Mouse (Mus musculus): ENCODE results near the gene 2810408A11Rik. TPM values are rescaled to one million over a fixed set of nuclear protein-coding genes. Genes with fewer than 3 reads are reported as not detected.

2810408A11Rik gene
- polyA plus RNA-seq, 1 experiment from 2014 or later: 16.4 TPM

DNA sequence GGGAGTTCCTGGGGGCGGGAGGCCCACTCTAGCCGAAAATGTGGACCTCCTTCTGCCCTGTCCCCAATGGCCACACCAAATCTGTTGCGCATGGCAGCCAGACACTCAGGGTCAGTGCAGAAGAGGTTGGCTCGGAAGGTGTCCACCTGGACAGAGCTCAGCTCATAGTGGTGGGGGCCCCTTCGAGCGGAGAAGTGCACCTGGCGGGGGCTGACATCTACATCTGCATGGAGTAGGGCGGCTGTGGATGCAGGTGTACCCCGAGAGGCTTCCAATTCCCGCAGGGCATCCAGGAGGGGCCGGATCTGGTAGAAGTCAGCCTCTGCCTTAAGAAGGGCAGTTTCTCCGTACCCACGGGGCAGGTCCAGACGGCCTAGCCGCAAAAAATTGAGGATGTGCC is 21.1 kb downstream of the 2810408A11Rik start:
- no peak overlapping the region for H3K4me2 ChIP-seq (ENCODE audit: low read length)
- no peaks in the 10 kb centered on the region for H3K36me3 ChIP-seq (ENCODE audit: control insufficient read depth, insufficient read depth)
- H3K27me3 ChIP-seq (replicated peaks; ENCODE audit: control insufficient read depth, insufficient read depth, low read length): peaks cover 5% of the 10 kb centered on the region; the same call in 1 of the 2 replicates
- no peak overlapping the region for H3K4me3 ChIP-seq (replicated peaks; ENCODE audit: low read length)
- WGBS: 51% methylated on average over 15 of the region's 15 CpGs
- H3K9me3 ChIP-seq (ENCODE audit: control insufficient read depth, low read length): no peaks in the 10 kb centered on the region
- no peak overlapping the region for H3K27ac ChIP-seq (ENCODE audit: low read length)
- peaks cover 16% of the 10 kb centered on the region for H3K4me1 ChIP-seq (replicated peaks; ENCODE audit: control insufficient read depth, insufficient read depth, low read length)
- ATAC-seq: no peak
- H3K9ac ChIP-seq (replicated peaks; ENCODE audit: low read depth, low read length): 0 out of 2 replicates have a peak overlapping the region, but pooled peaks have one; percentile 8

DNA sequence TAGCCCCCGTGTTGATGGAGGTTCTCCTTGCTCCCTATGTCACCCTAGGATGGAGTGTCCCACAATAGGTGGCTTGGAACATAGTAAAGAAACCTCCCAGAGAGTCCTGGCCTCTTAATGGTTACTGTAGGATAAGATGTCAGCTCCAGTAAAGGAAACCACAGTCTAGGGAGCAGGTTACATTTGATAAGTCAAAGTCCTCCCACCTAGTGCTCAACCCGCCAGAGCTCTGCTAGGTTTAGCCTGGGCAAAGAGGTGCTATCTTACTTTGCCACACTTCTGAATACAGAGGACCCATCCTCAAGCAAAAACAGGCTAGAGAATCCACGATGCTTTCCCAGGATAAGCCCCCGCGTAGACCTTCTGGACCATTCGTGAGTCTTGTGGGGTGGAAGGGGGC is 21.8 kb downstream of the 2810408A11Rik start:
- Histone ChIP-seq H3K36me3 (ENCODE audit: control insufficient read depth, insufficient read depth) (no peaks in the 10 kb centered on the region), H3K4me3 (replicated peaks; ENCODE audit: low read length) (no peak overlapping the region), H3K4me2 (ENCODE audit: low read length) (no peak overlapping the region), H3K4me1 (replicated peaks; ENCODE audit: control insufficient read depth, insufficient read depth, low read length) (peaks cover 16% of the 10 kb centered on the region), H3K27ac (ENCODE audit: low read length) (no peak overlapping the region), H3K9ac (replicated peaks; ENCODE audit: low read depth, low read length) (no peak overlapping the region), H3K9me3 (ENCODE audit: control insufficient read depth, low read length) (no peaks in the 10 kb centered on the region), H3K27me3 (replicated peaks; ENCODE audit: control insufficient read depth, insufficient read depth, low read length) (peaks cover 5% of the 10 kb centered on the region; the same call in 1 of the 2 replicates)
- WGBS: 86% methylated on average over 6 of the region's 6 CpGs
- ATAC-seq: no peak

DNA sequence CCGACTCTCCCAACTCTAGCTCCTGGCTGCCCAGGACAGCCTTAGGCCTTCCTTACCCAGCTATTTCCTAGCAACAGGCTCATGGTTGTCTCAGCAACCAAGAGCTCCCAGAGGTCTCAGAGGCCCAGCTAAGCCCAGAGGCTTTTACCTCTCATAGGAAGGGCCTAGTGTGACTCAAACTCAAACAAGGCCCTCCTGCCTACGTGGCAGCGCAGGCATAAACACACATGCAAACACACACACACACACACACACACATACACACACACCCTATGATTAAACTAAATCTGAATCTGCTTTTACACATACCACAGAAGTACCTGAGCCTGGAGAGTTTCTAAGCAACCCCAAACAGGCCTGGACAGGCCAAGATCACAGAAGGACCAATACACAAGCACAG is 22.4 kb downstream of the 2810408A11Rik start:
- no peak overlapping the region for H3K4me2 ChIP-seq (ENCODE audit: low read length)

DNA sequence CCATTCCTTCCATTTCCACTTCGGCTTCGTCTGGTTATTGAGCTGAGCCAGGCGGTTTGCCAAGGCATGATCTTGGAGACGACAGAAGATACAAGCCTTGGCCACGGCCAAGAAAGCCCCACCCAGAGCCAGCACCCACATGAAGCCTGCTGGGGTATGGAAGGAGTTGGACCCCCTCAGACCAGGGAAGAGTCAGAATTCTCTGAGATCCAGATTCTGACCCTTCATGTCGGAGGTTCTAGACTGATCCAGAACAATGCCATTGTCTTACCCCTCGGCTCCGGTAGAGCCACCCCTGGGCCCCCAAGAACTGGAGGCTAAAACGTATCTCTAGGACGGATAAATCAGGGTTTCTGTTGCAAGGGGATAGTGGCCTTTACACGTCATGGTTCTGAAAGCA is 22.9 kb downstream of the 2810408A11Rik start, which contains the start of gene Tmem95:
Gene Tmem95, minus strand, starts transcription at position 141 of the 400 bp plus-strand sequence.
- WGBS: 83% methylated on average over 11 of the region's 11 CpGs
- no peak for ATAC-seq
- H3K4me3 ChIP-seq (replicated peaks; ENCODE audit: low read length): no peak within 1 kb of the TSS
- no peaks in the 10 kb centered on the region for H3K36me3 ChIP-seq (ENCODE audit: control insufficient read depth, insufficient read depth)
- no peak within 1 kb of the TSS for H3K9ac ChIP-seq (replicated peaks; ENCODE audit: low read depth, low read length)
- no peak within 1 kb of the TSS for H3K27ac ChIP-seq (ENCODE audit: low read length)
- peaks cover 16% of the 10 kb centered on the region for H3K4me1 ChIP-seq (replicated peaks; ENCODE audit: control insufficient read depth, insufficient read depth, low read length)
- no peaks in the 10 kb centered on the region for H3K9me3 ChIP-seq (ENCODE audit: control insufficient read depth, low read length)
- peak within 1 kb of the TSS; percentile 24 for H3K4me2 ChIP-seq (ENCODE audit: low read length)
- H3K27me3 ChIP-seq (replicated peaks; ENCODE audit: control insufficient read depth, insufficient read depth, low read length): peaks cover 5% of the 10 kb centered on the region; the same call in 1 of the 2 replicates

More for the DNA sequence above, 22.4 kb downstream of the 2810408A11Rik start:
- Histone ChIP-seq H3K27ac (ENCODE audit: low read length) (no peak overlapping the region), H3K27me3 (replicated peaks; ENCODE audit: control insufficient read depth, insufficient read depth, low read length) (peaks cover 5% of the 10 kb centered on the region; the same call in 1 of the 2 replicates), H3K9me3 (ENCODE audit: control insufficient read depth, low read length) (no peaks in the 10 kb centered on the region), H3K4me3 (replicated peaks; ENCODE audit: low read length) (no peak overlapping the region), H3K36me3 (ENCODE audit: control insufficient read depth, insufficient read depth) (no peaks in the 10 kb centered on the region), H3K4me1 (replicated peaks; ENCODE audit: control insufficient read depth, insufficient read depth, low read length) (peaks cover 16% of the 10 kb centered on the region), H3K9ac (replicated peaks; ENCODE audit: low read depth, low read length) (no peak overlapping the region)
- 83% methylated on average over 3 of the region's 3 CpGs for WGBS
- ATAC-seq: no peak

DNA sequence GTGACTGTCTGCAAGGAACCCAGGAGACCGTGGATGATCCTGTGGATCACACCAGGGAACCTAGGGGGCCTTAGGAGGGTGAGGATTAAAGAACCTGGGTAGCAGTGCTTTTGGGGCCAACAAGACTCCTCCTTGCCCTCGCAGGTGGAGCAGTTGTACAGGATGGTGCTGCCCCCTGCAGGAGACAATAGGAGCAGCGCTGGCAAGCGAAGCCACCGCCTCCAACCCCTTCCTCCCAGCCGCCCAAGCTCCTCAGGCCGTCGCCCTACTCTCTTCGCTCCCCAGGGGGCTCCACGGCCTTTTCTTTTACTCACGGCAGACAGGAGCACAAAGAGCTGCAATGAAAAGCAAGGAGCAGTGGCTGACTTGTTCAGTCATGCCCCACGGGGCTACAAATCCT is 23.9 kb downstream of the 2810408A11Rik start:
- Histone ChIP-seq H3K4me2 (ENCODE audit: low read length) (peak overlapping the region; percentile 24), H3K9ac (replicated peaks; ENCODE audit: low read depth, low read length) (no peak overlapping the region), H3K4me3 (replicated peaks; ENCODE audit: low read length) (no peak overlapping the region), H3K27ac (ENCODE audit: low read length) (no peak overlapping the region), H3K9me3 (ENCODE audit: control insufficient read depth, low read length) (no peaks in the 10 kb centered on the region), H3K4me1 (replicated peaks; ENCODE audit: control insufficient read depth, insufficient read depth, low read length) (peaks cover 16% of the 10 kb centered on the region), H3K27me3 (replicated peaks; ENCODE audit: control insufficient read depth, insufficient read depth, low read length) (peaks cover 3% of the 10 kb centered on the region; the same call in 1 of the 2 replicates), H3K36me3 (ENCODE audit: control insufficient read depth, insufficient read depth) (no peaks in the 10 kb centered on the region)
- WGBS: 3% methylated on average over 12 of the region's 12 CpGs
- peak; percentile 45; the same call in 1 of the 2 replicates for ATAC-seq

DNA sequence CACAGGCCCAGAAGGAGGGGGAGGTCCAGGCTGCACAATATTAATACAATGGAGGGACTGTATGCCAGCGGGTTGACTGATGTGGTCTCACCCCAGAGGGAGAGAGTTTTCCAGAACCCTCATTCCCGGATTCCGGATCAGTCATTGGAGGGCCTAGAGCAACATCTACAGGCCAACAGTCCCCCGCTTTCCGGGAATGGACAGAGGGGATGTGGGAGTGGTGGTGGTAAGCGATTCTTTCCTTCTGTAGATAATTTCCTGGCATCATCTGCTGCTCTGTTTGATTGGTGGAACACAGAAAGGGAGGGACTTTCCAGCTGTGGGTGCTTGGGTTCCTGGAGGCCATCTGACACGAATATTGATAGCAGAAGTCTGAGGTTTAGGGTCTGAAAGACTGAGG is 24.6 kb downstream of the 2810408A11Rik start:
- WGBS: 74% methylated on average over 7 of the region's 7 CpGs
- Histone ChIP-seq H3K27ac (ENCODE audit: low read length) (no peak overlapping the region), H3K27me3 (replicated peaks; ENCODE audit: control insufficient read depth, insufficient read depth, low read length) (peaks cover 2% of the 10 kb centered on the region; the same call in 1 of the 2 replicates), H3K9me3 (ENCODE audit: control insufficient read depth, low read length) (no peaks in the 10 kb centered on the region), H3K4me3 (replicated peaks; ENCODE audit: low read length) (no peak overlapping the region), H3K36me3 (ENCODE audit: control insufficient read depth, insufficient read depth) (no peaks in the 10 kb centered on the region), H3K4me2 (ENCODE audit: low read length) (no peak overlapping the region), H3K9ac (replicated peaks; ENCODE audit: low read depth, low read length) (no peak overlapping the region), H3K4me1 (replicated peaks; ENCODE audit: control insufficient read depth, insufficient read depth, low read length) (peaks cover 11% of the 10 kb centered on the region)
- ATAC-seq: no peak

DNA sequence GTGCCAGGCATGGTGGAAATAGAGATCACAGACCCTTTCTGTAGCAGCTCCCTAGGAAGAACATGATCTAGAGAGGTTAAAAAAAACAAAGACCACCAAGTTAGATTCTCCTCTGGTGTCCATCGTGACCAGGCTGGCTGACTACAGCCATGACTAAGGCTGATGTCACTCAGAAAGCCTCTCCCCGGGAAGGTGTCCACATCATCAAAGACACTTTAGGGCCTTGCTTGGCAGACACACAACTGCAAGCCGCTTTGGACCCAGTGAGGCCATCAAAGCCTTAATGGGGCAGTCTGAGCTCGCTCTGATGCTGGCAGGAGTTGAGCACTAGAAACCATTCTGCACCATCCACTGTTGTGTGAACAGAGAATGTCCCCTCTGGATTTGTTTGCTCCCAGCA is 28.3 kb downstream of the 2810408A11Rik start:
- no peak for ATAC-seq
- no peaks in the 10 kb centered on the region for H3K9me3 ChIP-seq (ENCODE audit: control insufficient read depth, low read length)
- WGBS: 84% methylated on average over 4 of the region's 4 CpGs
- no peak overlapping the region for H3K4me3 ChIP-seq (replicated peaks; ENCODE audit: low read length)
- H3K27ac ChIP-seq (ENCODE audit: low read length): no peak overlapping the region
- H3K4me1 ChIP-seq (replicated peaks; ENCODE audit: control insufficient read depth, insufficient read depth, low read length): 0 out of 2 replicates have a peak, but pooled peaks cover 3% of the 10 kb centered on the region
- H3K36me3 ChIP-seq (ENCODE audit: control insufficient read depth, insufficient read depth): no peaks in the 10 kb centered on the region
- H3K27me3 ChIP-seq (replicated peaks; ENCODE audit: control insufficient read depth, insufficient read depth, low read length): no peaks in the 10 kb centered on the region; the same call in 1 of the 2 replicates
- H3K9ac ChIP-seq (replicated peaks; ENCODE audit: low read depth, low read length): no peak overlapping the region
- no peak overlapping the region for H3K4me2 ChIP-seq (ENCODE audit: low read length)

DNA sequence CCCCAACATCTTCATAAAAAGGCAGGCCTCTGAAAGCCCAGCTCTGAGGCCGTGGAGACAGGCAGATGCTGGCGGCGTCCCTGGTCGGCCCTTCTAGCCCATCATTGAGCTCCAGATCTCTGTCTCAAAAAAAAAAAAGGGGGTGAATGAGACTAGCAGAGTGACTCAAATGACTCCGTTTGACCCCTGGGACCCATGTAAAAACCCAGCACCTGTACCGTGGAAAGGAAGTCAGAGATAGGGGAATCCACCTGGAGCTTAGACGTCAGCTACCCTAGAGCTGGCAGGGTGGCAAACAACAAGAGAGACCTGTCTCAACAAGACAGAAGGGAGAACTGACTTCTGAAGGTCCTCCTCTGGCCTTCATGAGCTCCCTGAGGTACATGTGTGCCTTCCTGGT is 29.0 kb downstream of the 2810408A11Rik start:
- no peaks in the 10 kb centered on the region for H3K4me1 ChIP-seq (replicated peaks; ENCODE audit: control insufficient read depth, insufficient read depth, low read length)
- no peak overlapping the region for H3K27ac ChIP-seq (ENCODE audit: low read length)
- ATAC-seq: no peak
- no peak overlapping the region for H3K4me3 ChIP-seq (replicated peaks; ENCODE audit: low read length)
- no peaks in the 10 kb centered on the region; the same call in 1 of the 2 replicates for H3K27me3 ChIP-seq (replicated peaks; ENCODE audit: control insufficient read depth, insufficient read depth, low read length)
- no peaks in the 10 kb centered on the region for H3K9me3 ChIP-seq (ENCODE audit: control insufficient read depth, low read length)
- 89% methylated on average over 7 of the region's 7 CpGs for WGBS
- no peaks in the 10 kb centered on the region for H3K36me3 ChIP-seq (ENCODE audit: control insufficient read depth, insufficient read depth)
- no peak overlapping the region for H3K4me2 ChIP-seq (ENCODE audit: low read length)
- no peak overlapping the region for H3K9ac ChIP-seq (replicated peaks; ENCODE audit: low read depth, low read length)

DNA sequence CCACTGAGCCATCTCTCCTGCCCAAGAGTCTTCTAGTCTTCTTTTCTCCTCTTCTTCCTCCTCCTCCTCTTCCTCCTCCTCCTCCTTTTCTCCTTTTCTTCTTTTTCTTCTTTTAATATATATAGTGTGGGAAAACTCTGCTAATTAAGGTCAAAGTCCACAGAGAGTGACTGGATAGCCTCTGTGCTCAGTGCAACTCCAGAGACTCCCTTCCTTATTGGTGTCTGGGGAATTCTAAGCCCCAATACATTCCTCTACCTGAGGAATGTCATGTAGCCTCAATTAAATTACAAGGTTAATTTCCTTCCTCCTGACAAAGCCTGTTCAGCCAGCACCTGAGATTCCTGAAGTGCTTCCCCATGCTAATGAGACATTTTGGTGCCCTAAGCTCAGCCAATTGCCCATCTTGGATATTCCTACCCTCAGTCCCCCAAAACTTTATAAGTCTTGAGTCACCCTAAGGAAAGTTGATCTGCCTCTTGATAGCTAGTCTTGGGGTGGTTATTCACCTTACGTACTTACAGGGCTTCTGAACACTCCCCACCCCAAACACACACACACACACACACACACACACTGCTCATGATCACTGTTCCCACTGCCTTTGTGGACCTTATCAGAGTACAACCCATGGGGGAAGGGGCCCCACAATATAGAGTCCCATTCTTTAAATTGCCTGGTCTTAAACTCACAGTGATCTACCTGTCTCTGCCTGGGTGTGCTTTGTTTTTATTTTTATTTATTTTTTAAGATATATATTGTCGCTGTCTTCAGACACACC is 30.3 kb downstream of the 2810408A11Rik start:
- Histone ChIP-seq H3K27me3 (replicated peaks; ENCODE audit: control insufficient read depth, insufficient read depth, low read length) (no peaks in the 10 kb centered on the region; the same call in 1 of the 2 replicates), H3K4me1 (replicated peaks; ENCODE audit: control insufficient read depth, insufficient read depth, low read length) (no peaks in the 10 kb centered on the region), H3K9me3 (ENCODE audit: control insufficient read depth, low read length) (no peaks in the 10 kb centered on the region), H3K36me3 (ENCODE audit: control insufficient read depth, insufficient read depth) (no peaks in the 10 kb centered on the region), H3K4me3 (replicated peaks; ENCODE audit: low read length) (no peak overlapping the region), H3K9ac (replicated peaks; ENCODE audit: low read depth, low read length) (no peak overlapping the region), H3K4me2 (ENCODE audit: low read length) (no peak overlapping the region), H3K27ac (ENCODE audit: low read length) (no peak overlapping the region)
- 98% methylated on average over 2 of the region's 2 CpGs for WGBS
- ATAC-seq: no peak
